Mouse (Mus musculus): Measurements from ENCODE around the gene Rabgap1l.

DNA sequence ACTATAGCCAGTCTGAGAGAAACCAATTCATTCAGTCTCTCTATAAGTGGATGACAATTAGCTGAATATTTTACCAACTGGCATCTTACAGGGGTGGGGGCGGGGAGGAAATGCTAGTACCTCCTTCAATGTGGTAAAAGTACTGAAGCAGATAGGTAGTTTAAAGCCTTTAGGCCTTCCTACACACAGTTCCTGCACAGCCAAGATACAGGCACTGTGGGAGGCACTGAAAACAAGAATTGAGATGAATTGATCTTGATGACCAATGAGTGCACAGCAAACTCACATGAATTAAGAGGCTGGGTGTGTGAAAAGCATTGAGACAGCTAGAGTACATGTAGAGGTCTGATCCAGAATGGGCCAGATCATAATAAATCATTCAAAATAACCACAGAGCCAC lies 349.5 kb downstream of the Rabgap1l start:
- no peak for TF ChIP-seq CTCF (IDR thresholded peaks at IDR 0.05; ENCODE audit: insufficient read depth, low read length)
- no peak for TF ChIP-seq POLR2A (IDR thresholded peaks at IDR 0.05; ENCODE audit: borderline replicate concordance, extremely low read depth, low read depth, low read length)
